Mouse (Mus musculus): ENCODE measurements around the gene Eml5. TPM values are rescaled to one million over a fixed set of nuclear protein-coding genes. Genes with fewer than 3 reads are reported as not detected.

Gene Eml5
- polyA plus RNA-seq, 1 experiment from 2014 or later, result 1.1 TPM

GRCm38 (mm10) chr12:98875216-98875615 is 26.1 kb downstream of the Eml5 start:
- Histone ChIP-seq H3K27ac (no peak overlapping the region), H3K4me1 (replicated peaks; ENCODE audit: insufficient read depth, low read length) (no peaks in the 10 kb centered on the region), H3K36me3 (ENCODE audit: insufficient read depth, low read length) (no peaks in the 10 kb centered on the region), H3K9ac (ENCODE audit: low read depth, low read length) (no peak overlapping the region), H3K4me3 (replicated peaks; ENCODE audit: low read depth, low read length) (no peak overlapping the region), H3K4me2 (ENCODE audit: low read length) (no peak overlapping the region), H3K9me3 (replicated peaks; ENCODE audit: low read length) (no peaks in the 10 kb centered on the region), H3K27me3 (ENCODE audit: insufficient read depth, low read length) (no peaks in the 10 kb centered on the region)
- TF ChIP-seq CTCF (IDR thresholded peaks at IDR 0.05; ENCODE audit: low read depth), result no peak
- 59% methylated on average over 2 of the region's 2 CpGs for WGBS
- ATAC-seq (replicated peaks; ENCODE audit: low FRiP score, low read depth) (no peak), DNase-seq (ENCODE audit: low spot score) (no peak)

DNA sequence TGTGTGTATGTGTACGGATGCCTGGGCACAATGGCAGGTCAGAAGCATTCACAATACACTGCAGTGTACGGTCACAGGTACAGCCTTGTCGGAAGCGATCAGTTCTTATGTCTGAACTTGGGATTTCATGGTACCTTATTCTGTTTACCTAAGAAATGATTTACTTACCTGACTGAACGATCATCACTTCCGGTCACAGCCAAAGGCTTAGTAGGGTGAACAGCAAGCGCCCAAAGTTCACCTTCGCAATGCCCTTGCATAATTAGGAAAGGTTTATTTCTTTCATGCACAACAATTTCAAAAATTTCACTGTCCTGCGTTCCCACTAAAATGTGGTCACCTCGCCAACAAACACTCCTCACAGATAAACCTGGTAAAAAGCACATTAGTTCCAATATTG is 28.4 kb downstream of the Eml5 start:
- DNase-seq (ENCODE audit: low spot score) (no peak), ATAC-seq (replicated peaks; ENCODE audit: low FRiP score, low read depth) (no peak)
- H3K4me1 ChIP-seq (replicated peaks; ENCODE audit: insufficient read depth, low read length), result no peaks in the 10 kb centered on the region
- H3K27me3 ChIP-seq (ENCODE audit: insufficient read depth, low read length), result no peaks in the 10 kb centered on the region
- no peak for TF ChIP-seq CTCF (IDR thresholded peaks at IDR 0.05; ENCODE audit: low read depth)
- WGBS, result 86% methylated on average over 10 of the region's 10 CpGs
- H3K9ac ChIP-seq (ENCODE audit: low read depth, low read length), result no peak overlapping the region
- H3K4me2 ChIP-seq (ENCODE audit: low read length), result no peak overlapping the region
- no peak overlapping the region for H3K27ac ChIP-seq
- no peaks in the 10 kb centered on the region for H3K9me3 ChIP-seq (replicated peaks; ENCODE audit: low read length)
- no peaks in the 10 kb centered on the region for H3K36me3 ChIP-seq (ENCODE audit: insufficient read depth, low read length)
- no peak overlapping the region for H3K4me3 ChIP-seq (replicated peaks; ENCODE audit: low read depth, low read length)

GRCm38 (mm10) chr12:98863436-98863835 is 37.8 kb downstream of the Eml5 start:
- Histone ChIP-seq H3K4me3 (replicated peaks; ENCODE audit: low read depth, low read length) (no peak overlapping the region), H3K27ac (no peak overlapping the region), H3K27me3 (ENCODE audit: insufficient read depth, low read length) (no peaks in the 10 kb centered on the region), H3K36me3 (ENCODE audit: insufficient read depth, low read length) (no peaks in the 10 kb centered on the region), H3K4me2 (ENCODE audit: low read length) (no peak overlapping the region), H3K9me3 (replicated peaks; ENCODE audit: low read length) (no peaks in the 10 kb centered on the region), H3K4me1 (replicated peaks; ENCODE audit: insufficient read depth, low read length) (no peaks in the 10 kb centered on the region), H3K9ac (ENCODE audit: low read depth, low read length) (no peak overlapping the region)
- ATAC-seq (replicated peaks; ENCODE audit: low FRiP score, low read depth), result no peak
- 78% methylated on average over 4 of the region's 4 CpGs for WGBS
- DNase-seq (ENCODE audit: low spot score), result no peak
- TF ChIP-seq CTCF (IDR thresholded peaks at IDR 0.05; ENCODE audit: low read depth), result no peak

DNA sequence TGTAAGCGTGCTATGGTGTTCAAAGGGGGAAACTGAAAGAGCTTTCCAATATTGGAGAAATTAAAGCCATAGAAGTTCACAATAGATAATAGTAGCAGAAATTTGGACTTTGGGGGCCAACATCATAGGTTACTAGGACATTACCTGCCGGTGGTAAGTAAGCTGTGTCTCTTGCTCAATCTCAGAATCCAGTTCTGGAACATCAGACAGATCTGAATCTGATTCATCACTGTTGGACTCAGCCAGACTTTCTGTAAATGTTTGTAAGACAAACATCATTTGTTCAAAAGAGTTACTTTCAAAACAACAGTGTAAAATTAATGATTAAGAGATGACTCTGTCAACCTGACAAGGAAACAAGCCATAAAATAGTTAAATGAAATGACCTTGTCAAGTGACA is 41.0 kb downstream of the Eml5 start:
- Histone ChIP-seq H3K9me3 (replicated peaks; ENCODE audit: low read length) (no peaks in the 10 kb centered on the region), H3K9ac (ENCODE audit: low read depth, low read length) (no peak overlapping the region), H3K4me2 (ENCODE audit: low read length) (no peak overlapping the region), H3K4me3 (replicated peaks; ENCODE audit: low read depth, low read length) (no peak overlapping the region), H3K4me1 (replicated peaks; ENCODE audit: insufficient read depth, low read length) (no peaks in the 10 kb centered on the region), H3K36me3 (ENCODE audit: insufficient read depth, low read length) (no peaks in the 10 kb centered on the region), H3K27me3 (ENCODE audit: insufficient read depth, low read length) (no peaks in the 10 kb centered on the region), H3K27ac (no peak overlapping the region)
- ATAC-seq (replicated peaks; ENCODE audit: low FRiP score, low read depth), result no peak
- no peak for TF ChIP-seq CTCF (IDR thresholded peaks at IDR 0.05; ENCODE audit: low read depth)
- WGBS, result 78% methylated on average over 2 of the region's 2 CpGs
- no peak for DNase-seq (ENCODE audit: low spot score)

DNA sequence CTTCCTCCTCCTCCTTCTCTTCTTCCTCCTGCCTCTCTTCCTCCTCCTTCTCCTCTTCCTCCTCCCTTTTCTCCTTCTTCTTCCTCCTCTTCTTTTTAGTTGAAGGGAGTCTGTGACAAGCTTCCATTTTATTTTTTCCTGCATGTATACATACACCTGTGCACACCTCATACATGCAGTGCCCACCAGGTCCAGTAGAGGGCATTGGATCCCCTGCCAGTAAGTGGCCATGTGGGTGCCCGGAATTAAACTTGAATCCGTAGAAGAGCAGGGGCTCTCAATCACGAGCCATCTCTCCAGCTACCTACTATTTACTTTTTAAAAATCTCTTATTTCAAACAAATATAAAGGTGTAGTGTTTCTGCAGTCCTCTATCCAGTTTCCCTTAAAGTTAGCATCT is 50.5 kb downstream of the Eml5 start:
- no peaks in the 10 kb centered on the region for H3K36me3 ChIP-seq (ENCODE audit: insufficient read depth, low read length)
- no peaks in the 10 kb centered on the region for H3K4me1 ChIP-seq (replicated peaks; ENCODE audit: insufficient read depth, low read length)
- no peak for ATAC-seq (replicated peaks; ENCODE audit: low FRiP score, low read depth)
- WGBS, result 19% methylated on average over 3 of the region's 3 CpGs
- H3K27ac ChIP-seq, result no peak overlapping the region
- no peaks in the 10 kb centered on the region for H3K9me3 ChIP-seq (replicated peaks; ENCODE audit: low read length)
- no peaks in the 10 kb centered on the region for H3K27me3 ChIP-seq (ENCODE audit: insufficient read depth, low read length)
- no peak overlapping the region for H3K4me2 ChIP-seq (ENCODE audit: low read length)
- no peak overlapping the region for H3K4me3 ChIP-seq (replicated peaks; ENCODE audit: low read depth, low read length)
- peak; percentile 37 for DNase-seq (ENCODE audit: low spot score)
- TF ChIP-seq CTCF (IDR thresholded peaks at IDR 0.05; ENCODE audit: low read depth), result peak; percentile 75
- H3K9ac ChIP-seq (ENCODE audit: low read depth, low read length), result no peak overlapping the region

GRCm38 (mm10) chr12:98844774-98845173 is 56.5 kb downstream of the Eml5 start:
- no peak overlapping the region for H3K9ac ChIP-seq (ENCODE audit: low read depth, low read length)
- ATAC-seq (replicated peaks; ENCODE audit: low FRiP score, low read depth) (no peak), DNase-seq (ENCODE audit: low spot score) (no peak)
- no peaks in the 10 kb centered on the region for H3K9me3 ChIP-seq (replicated peaks; ENCODE audit: low read length)
- no peaks in the 10 kb centered on the region for H3K27me3 ChIP-seq (ENCODE audit: insufficient read depth, low read length)
- no peak overlapping the region for H3K4me2 ChIP-seq (ENCODE audit: low read length)
- no peaks in the 10 kb centered on the region for H3K4me1 ChIP-seq (replicated peaks; ENCODE audit: insufficient read depth, low read length)
- no peak overlapping the region for H3K27ac ChIP-seq
- 99% methylated on average over 3 of the region's 3 CpGs for WGBS
- H3K4me3 ChIP-seq (replicated peaks; ENCODE audit: low read depth, low read length), result no peak overlapping the region
- no peak for TF ChIP-seq CTCF (IDR thresholded peaks at IDR 0.05; ENCODE audit: low read depth)
- no peaks in the 10 kb centered on the region for H3K36me3 ChIP-seq (ENCODE audit: insufficient read depth, low read length)

DNA sequence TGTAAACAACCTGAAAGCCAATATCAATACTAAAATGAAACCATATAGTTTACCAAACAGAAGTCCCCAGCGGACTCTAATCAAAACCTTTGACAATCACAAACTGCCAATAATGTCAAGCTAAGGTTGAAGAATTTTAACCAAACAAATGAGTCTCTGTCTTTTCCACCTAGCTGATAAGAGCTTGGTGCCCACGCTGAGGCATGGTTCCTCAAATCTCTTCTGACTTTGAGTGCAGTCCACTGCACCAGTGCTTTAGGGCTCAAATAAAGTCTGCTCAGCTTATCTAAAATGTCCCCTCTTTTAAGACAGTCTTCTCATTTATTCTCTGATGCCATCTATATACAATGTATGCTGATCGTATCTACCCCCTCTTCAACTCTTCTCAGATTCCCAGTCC is 61.1 kb downstream of the Eml5 start:
- TF ChIP-seq CTCF (IDR thresholded peaks at IDR 0.05; ENCODE audit: low read depth), result no peak

More for the DNA sequence above, 61.1 kb downstream of the Eml5 start:
- DNase-seq (ENCODE audit: low spot score) (no peak), ATAC-seq (replicated peaks; ENCODE audit: low FRiP score, low read depth) (no peak)
- Histone ChIP-seq H3K9ac (ENCODE audit: low read depth, low read length) (no peak overlapping the region), H3K9me3 (replicated peaks; ENCODE audit: low read length) (no peaks in the 10 kb centered on the region), H3K27me3 (ENCODE audit: insufficient read depth, low read length) (no peaks in the 10 kb centered on the region), H3K4me1 (replicated peaks; ENCODE audit: insufficient read depth, low read length) (no peaks in the 10 kb centered on the region), H3K4me3 (replicated peaks; ENCODE audit: low read depth, low read length) (no peak overlapping the region), H3K27ac (no peak overlapping the region), H3K36me3 (ENCODE audit: insufficient read depth, low read length) (no peaks in the 10 kb centered on the region), H3K4me2 (ENCODE audit: low read length) (no peak overlapping the region)
- 87% methylated on average over 3 of the region's 3 CpGs for WGBS
